Mouse (Mus musculus) intestine, embryonic 14.5 days (tissue): ENCODE measurements around the gene Klc3. TPM values are rescaled to one million over a fixed set of nuclear protein-coding genes. Genes with fewer than 3 reads are reported as not detected.

Experiments
- ATAC-seq: fragments of 200-750 bp; cut with Nextera tagmentation; replicated peaks from 2 replicates; pipeline ENCODE4 v1.8.0; 2017; ENCODE audit warnings: low read depth, moderate number of reproducible peaks, moderate TSS enrichment, moderate library complexity; ENCODE audit not compliant: low FRiP score, low TSS enrichment
- DNase-seq: peaks from one replicate; pipeline ENCODE4 v3.0.0-alpha.2; 2018; ENCODE audit warnings: low spot score
- H3K27ac ChIP-seq: fragments of 300-500 bp; sonication (generic); 2 replicates; pipeline ENCODE4 v1.5.1; 2014; ENCODE audit warnings: low read depth, mild to moderate bottlenecking, control low read depth
- H3K27me3 ChIP-seq: fragments of 300-500 bp; sonication (generic); replicated peaks from 2 replicates; pipeline ENCODE4 v1.6.1; 2014; ENCODE audit warnings: low read length, control low read depth; ENCODE audit not compliant: control insufficient read depth, insufficient read depth
- H3K36me3 ChIP-seq: fragments of 300-500 bp; sonication (generic); 2 replicates; pipeline ENCODE4 v1.6.1; 2014; ENCODE audit warnings: low read length, control low read depth; ENCODE audit not compliant: control insufficient read depth, insufficient read depth
- H3K4me1 ChIP-seq: fragments of 300-500 bp; sonication (generic); replicated peaks from 2 replicates; pipeline ENCODE4 v1.6.1; 2014; ENCODE audit warnings: low read length, control low read depth, mixed read lengths; ENCODE audit not compliant: control insufficient read depth, insufficient read depth
- H3K4me2 ChIP-seq: fragments of 300-500 bp; sonication (generic); 2 replicates; pipeline ENCODE4 v1.6.1; 2014; ENCODE audit warnings: low read length
- H3K4me3 ChIP-seq: fragments of 300-500 bp; sonication (generic); 2 replicates; pipeline ENCODE4 v1.5.1; 2014; ENCODE audit warnings: low read depth, low read length, control low read depth, mixed read lengths
- H3K9ac ChIP-seq: fragments of 300-500 bp; sonication (generic); 2 replicates; pipeline ENCODE4 v1.6.1; 2014; ENCODE audit warnings: mild to moderate bottlenecking, low read length
- H3K9me3 ChIP-seq: fragments of 300-500 bp; sonication (generic); 2 replicates; pipeline ENCODE4 v1.6.1; 2016; ENCODE audit warnings: low read length, control low read depth; ENCODE audit not compliant: control insufficient read depth
- WGBS: fragments of 180-500 bp; shearing (Covaris S2); extraction: QIAGEN DNeasy Blood & Tissue Kit; methylation state at CpG from one replicate; pipeline ENCODE4 v1.1.7; 2014; 5-methylcytosine and 5-hydroxymethylcytosine counted together
- microRNA counts: library from miRNA; unstranded; fragments of <30 nt; microRNA quantifications from one replicate; lab custom pipeline; 2016
- microRNA-seq: library from miRNA; unstranded; fragments of <30 nt; microRNA quantifications from one replicate; pipeline ENCODE4, GENCODE M21; 2016
- polyA plus RNA-seq: library from polyadenylated mRNA; unstranded; fragments of >200 nt; fragmentation: Nextera tagmentation; extraction: Ambion mirVana; gene quantifications from 2 replicates; pipeline ENCODE4 v1.2.1, GENCODE M21; 2014

The Klc3 gene
- polyA plus RNA-seq, 1 experiment from 2014 or later, result 3.4 TPM

DNA sequence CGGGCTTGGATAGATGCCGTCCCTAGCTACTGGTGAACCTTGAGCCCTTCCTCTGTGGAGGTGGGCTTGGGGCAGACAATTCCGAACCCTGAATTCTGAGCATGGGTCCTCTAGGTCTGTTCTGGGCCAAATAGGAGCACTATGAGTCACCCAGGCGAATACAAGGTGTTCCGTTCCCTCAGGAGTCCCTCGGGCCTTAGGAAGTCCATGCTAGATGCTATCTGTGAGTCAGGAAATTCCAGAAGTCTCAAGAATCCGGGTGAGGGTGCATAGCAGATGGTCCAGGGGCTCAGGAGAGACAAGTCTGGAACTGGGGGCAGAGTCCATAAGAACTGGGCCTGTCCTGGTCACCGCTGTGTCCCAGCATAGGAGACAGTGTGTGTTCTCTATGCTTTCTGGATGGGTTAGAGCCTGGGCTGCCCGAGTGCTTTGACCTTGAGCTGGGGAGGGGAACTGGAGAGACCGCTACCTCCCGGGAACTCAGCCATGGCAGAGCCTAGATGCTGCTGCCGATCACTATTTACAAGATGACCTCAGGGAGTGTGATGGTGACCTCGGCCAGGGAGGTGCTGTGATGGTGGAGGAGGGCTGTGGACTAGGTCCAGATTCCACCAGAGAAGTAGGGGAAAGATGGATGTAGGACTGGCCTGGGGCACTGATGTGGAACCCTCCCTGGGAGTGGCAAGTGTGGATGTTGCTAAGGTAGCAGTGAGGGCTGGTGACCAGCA, 54.6 kb downstream of the Klc3 start:
- 82% methylated on average over 13 of the region's 13 CpGs for WGBS
- DNase-seq, result no peak
- H3K4me1 ChIP-seq, result peaks cover 10% of the 10 kb centered on the region
- H3K4me3 ChIP-seq, result no peak overlapping the region
- no peak overlapping the region for H3K4me2 ChIP-seq
- no peaks in the 10 kb centered on the region for H3K9me3 ChIP-seq
- H3K36me3 ChIP-seq, result peaks cover 55% of the 10 kb centered on the region
- no peak overlapping the region for H3K9ac ChIP-seq
- H3K27me3 ChIP-seq, result no peaks in the 10 kb centered on the region
- ATAC-seq, result no peak
- no peak overlapping the region for H3K27ac ChIP-seq

DNA sequence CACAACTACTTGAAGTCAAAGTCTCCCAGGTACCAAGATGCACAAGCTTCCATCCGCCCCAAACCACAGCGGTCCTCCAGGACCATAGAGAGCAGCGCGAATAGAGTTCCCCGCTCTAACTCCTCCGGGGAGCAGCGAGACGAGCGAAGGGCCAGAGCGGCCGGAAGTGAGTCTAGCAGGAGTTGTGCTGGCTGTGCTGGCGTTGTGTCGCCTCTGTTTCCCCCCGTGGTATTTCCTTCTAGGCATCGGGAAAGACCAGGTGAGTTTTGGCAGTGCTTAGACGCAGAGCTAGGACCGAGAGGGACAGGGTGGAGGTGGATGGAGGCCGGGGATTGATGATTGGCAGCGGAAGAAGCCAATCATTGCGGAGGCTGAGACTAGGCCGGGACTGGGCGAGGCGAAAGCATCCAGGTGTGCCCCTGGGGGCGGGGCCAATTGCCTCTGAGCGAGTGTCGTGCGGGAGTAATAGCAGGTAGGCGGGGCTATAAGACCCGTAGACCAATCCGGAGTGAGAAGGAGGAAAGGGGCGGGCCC, 58.9 kb downstream of the Klc3 start:
- DNase-seq (peak; percentile 98), ATAC-seq (peak; percentile 95)
- Histone ChIP-seq H3K4me2 (peak overlapping the region; percentile 78), H3K27ac (peak overlapping the region; percentile 92), H3K4me3 (peak overlapping the region; percentile 72), H3K9me3 (no peaks in the 10 kb centered on the region), H3K9ac (peak overlapping the region; percentile 69), H3K4me1 (peaks cover 24% of the 10 kb centered on the region), H3K27me3 (0 out of 2 replicates have a peak, but pooled peaks cover 11% of the 10 kb centered on the region), H3K36me3 (peaks cover 20% of the 10 kb centered on the region)
- WGBS, result under 1% methylated on average over 31 of the region's 31 CpGs

MicroRNAs within 50 kb of the gene (microRNA counts, 519-probe panel; counts per million panel counts)
- not detected for microRNA mmu-miR-343 (lab: Ali Mortazavi, UCI)

Small RNAs within 50 kb of the gene (microRNA-seq; reads per million reads assigned to microRNA genes)
- gene Mir343, result not detected

Other genes starting within 250 kb of the Klc3 start
- gene Gipr, start 238.0 kb downstream of the Klc3 start, polyA plus RNA-seq, result 2.2 and 2.7 TPM in 2 replicates
- 1.9 and 2.9 TPM in 2 replicates for gene Eml2, start 227.7 kb downstream of the Klc3 start, polyA plus RNA-seq
- gene Gpr4, start 191.6 kb downstream of the Klc3 start, polyA plus RNA-seq, result 1.2 and 1.5 TPM in 2 replicates
- gene Opa3, start 175.8 kb downstream of the Klc3 start, polyA plus RNA-seq, result 37.4 and 43.9 TPM in 2 replicates
- gene Vasp, start 132.3 kb downstream of the Klc3 start, polyA plus RNA-seq, result 78.5 and 79.2 TPM in 2 replicates
- gene Ppm1n, start 124.0 kb downstream of the Klc3 start, polyA plus RNA-seq, result 0.14 and 0.31 TPM in 2 replicates
- 12.2 and 14.3 TPM in 2 replicates for gene Rtn2, start 121.5 kb downstream of the Klc3 start, polyA plus RNA-seq
- gene Fosb, start 94.1 kb downstream of the Klc3 start, polyA plus RNA-seq, result 0.08 and 0.49 TPM in 2 replicates
- 71.8 and 82.9 TPM in 2 replicates for gene Ercc1, start 59.3 kb downstream of the Klc3 start, polyA plus RNA-seq
- gene Cd3eap, start 44.6 kb downstream of the Klc3 start, polyA plus RNA-seq, result 23.9 and 25.8 TPM in 2 replicates
- gene Ppp1r13l, start 44.4 kb downstream of the Klc3 start, polyA plus RNA-seq, result 4.4 and 4.9 TPM in 2 replicates
- gene Ercc2, start 22.1 kb downstream of the Klc3 start, polyA plus RNA-seq, result 11.3 and 13.3 TPM in 2 replicates
- 0.60 and 1.1 TPM in 2 replicates for gene Ckm, start 672 bp upstream of the Klc3 start, polyA plus RNA-seq
- gene Mark4, start 54.7 kb upstream of the Klc3 start, polyA plus RNA-seq, result 7.5 and 8.5 TPM in 2 replicates
- gene Exoc3l2, start 59.2 kb upstream of the Klc3 start, polyA plus RNA-seq, result 0.76 and 0.90 TPM in 2 replicates
- gene Bloc1s3, start 104.3 kb upstream of the Klc3 start, polyA plus RNA-seq, result 0.93 and 1.2 TPM in 2 replicates
- gene Trappc6a, start 104.3 kb upstream of the Klc3 start, polyA plus RNA-seq, result 113 TPM in 2 replicates
- gene Nkpd1, start 113.7 kb upstream of the Klc3 start, polyA plus RNA-seq, result 0.09 and 0.27 TPM in 2 replicates
- 4.4 and 6.0 TPM in 2 replicates for gene Ppp1r37, start 159.0 kb upstream of the Klc3 start, polyA plus RNA-seq
- gene Zfp296, start 173.2 kb upstream of the Klc3 start, polyA plus RNA-seq, result 1.1 and 1.4 TPM in 2 replicates
- 176 and 180 TPM in 2 replicates for gene Gemin7, start 173.5 kb upstream of the Klc3 start, polyA plus RNA-seq
- 41.4 and 46.4 TPM in 2 replicates for gene Clasrp, start 200.4 kb upstream of the Klc3 start, polyA plus RNA-seq
- gene Relb, start 225.3 kb upstream of the Klc3 start, polyA plus RNA-seq, result 9.4 and 9.5 TPM in 2 replicates